Mouse (Mus musculus) lung, postnatal 14 days (tissue): ENCODE data around the gene Scd3.

Experiments used
- DNase-seq: peaks from one replicate; pipeline ENCODE4 v3.0.0; 2021

Scd3 gene

DNA sequence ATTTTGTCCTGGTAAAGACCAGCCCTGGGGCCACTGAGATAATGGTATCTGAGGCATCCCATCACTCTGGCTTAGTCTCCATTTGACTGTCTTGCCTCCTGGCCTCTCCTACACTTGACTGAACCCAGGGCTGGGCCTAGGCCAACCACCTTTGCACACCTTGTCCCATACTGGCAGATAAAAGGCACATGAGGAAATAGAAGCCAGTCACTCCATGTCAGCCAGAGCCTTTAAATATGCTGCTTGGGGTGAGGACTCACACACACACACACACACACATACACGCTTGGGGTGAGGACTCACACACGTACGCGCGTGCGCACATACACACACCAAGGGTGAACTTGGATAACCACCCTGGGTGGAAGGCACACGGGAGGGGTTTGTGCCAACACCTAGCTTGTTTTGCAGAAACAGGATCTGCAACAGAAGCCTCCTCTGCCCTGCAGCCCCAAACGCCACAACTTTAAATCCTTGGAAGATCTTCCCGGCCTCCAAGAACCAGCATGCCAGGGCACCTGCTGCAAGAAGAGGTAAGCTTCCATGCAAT is at the start of gene Scd3:
Gene Scd3 (plus strand): TSS at position 255 of the 550 bp plus-strand sequence.
- DNase-seq, result no peak

DNA sequence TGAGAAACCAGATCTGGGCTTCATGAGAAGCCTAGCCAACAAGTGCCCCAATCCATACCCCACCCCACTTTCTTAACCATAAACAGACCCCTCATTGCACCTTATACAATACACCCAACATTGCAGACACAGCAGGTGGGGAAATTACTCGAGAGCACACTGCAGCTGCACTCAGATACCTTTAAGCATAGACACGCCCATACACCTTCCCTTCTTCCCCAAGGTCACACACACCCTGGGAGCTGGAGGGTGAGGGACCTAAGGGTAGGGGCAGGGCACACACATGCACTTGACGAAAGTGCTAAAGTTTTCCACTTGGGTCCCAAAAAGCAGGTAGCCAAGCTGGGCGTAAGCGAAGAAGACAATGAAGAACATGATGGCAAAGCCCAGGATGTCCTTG is 49.3 kb upstream of the Scd3 start:
- DNase-seq, result no peak

DNA sequence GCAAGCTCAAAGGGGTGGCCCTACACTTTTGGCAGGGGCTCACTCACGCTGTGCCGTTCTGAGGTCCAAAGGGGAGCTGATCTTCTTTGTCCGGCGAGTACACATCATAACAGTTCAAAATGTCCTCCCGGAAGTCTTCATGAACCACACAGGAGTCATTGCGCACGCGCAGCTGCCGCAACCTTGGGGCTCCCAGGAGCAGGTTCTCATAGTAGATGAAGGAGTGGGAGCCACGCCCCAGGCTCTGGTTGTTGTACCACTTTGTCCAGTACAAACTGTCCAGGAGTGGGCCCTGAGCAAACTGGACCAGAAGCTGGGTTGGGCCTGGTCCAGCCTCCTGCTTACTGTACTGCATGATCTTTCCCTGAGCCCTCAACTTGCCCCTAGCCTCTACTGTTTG is 46.1 kb upstream of the Scd3 start:
- DNase-seq, result no peak

- no peak for DNase-seq
These were observed 43.7 kb upstream of the Scd3 start for GRCm38 (mm10) chr19:44159386-44159785.

GRCm38 (mm10) chr19:44161515-44161914 is 41.6 kb upstream of the Scd3 start:
- DNase-seq, result no peak

DNA sequence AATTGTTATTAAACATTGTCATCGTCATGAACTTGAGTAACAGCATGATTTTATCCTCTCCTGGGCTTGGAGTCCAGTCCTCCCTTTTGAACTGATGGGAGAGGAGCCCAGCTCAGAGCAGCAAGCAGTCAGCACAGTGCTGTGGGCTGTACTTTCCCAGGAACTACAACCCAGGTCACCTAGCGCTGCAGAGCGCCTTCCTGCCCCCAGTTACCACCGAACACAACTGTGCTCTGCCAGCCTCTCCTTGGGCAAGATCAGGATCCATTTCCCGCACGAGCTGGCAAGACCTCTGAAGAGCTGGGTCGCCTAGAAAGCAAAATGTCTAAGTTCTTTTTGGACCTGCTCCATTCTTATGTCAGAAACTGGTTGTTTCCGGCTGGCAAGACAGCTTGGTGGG is 28.2 kb upstream of the Scd3 start:
- DNase-seq, result no peak

GRCm38 (mm10) chr19:44176741-44177140 is 26.3 kb upstream of the Scd3 start:
- no peak for DNase-seq

DNA sequence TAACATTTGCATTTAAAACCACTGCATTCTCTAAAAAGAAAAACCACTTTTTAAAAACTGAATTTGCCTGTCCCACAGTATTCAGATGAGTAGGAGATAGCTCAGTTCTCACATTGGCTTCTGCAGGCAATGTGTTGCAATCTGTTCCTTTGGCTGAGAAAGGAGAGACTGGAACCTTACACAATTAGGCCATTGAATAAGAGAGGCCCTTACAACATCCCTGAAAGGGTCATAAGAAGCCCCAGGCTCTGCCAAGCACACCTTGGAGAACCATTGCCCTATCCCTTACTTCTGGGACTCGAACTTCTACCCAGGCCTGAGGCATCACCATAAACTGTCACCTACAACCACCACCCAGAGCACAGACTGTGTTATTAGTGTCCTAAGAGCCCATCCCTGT is 22.6 kb upstream of the Scd3 start:
- DNase-seq, result no peak

DNA sequence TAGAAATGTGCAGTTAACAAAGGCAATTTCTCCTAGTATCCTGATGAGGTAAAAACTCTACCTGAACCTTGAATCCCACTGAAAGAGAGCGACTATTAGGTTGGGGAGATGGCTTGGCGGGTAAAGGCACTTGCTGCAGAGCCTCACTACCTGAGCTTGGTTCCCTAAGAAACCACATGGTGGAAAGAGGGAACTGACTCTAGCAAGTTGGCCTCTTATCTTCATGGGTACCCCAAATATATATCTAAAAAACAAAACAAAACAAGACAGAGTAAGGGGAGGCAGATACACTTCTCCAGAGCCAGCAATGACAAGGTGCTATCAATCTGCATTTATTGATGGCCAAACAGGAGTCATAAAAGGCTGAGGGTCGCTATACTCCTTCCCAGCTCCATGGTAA is 19.1 kb upstream of the Scd3 start:
- DNase-seq, result no peak

DNA sequence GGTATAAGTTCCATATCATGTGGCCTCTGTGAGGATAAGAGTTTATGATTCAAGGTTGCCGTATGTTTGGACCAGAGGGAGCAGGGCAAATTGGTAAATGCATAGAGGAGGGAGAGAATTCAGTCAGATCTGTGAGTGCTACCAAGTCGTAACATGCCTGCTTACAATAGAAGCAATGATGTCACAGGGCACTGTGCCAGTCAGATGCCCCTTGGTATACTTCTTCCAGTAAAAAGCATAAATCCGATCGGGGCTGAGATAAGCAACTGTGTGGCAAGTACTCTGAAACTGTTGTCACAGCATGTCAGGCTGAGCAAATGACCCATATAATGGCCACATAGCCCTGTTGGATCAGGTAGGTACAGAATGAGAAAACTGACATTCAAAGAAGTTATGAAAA is 14.0 kb upstream of the Scd3 start:
- DNase-seq, result no peak

GRCm38 (mm10) chr19:44192342-44192741 is 10.7 kb upstream of the Scd3 start, which contains the start of gene Pkd2l1:
Gene Pkd2l1 (minus strand): TSS chr19:44192442.
- DNase-seq, result no peak

DNA sequence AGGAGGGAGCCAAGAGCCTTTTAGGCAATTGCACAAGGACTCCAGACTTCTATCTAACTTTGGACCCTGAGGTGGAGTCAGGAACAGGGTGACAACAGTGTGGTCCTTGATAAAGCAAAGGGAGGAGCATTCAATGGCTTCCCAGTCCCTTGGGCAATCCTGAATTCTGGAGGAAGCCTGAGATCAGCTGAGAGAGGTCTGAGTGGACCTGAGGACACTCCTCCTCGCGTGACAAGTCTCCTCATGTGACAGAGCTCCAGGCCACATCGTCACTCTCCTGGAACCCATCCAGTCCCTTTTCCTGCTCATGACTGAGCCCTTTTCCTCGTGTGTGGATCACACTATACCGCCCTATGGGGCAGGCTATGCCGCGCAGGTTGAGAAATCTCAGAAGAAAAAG is 9.2 kb upstream of the Scd3 start:
- DNase-seq, result peak; percentile 49

GRCm38 (mm10) chr19:44195138-44195537 is 7.9 kb upstream of the Scd3 start:
- peak; percentile 79 for DNase-seq

DNA sequence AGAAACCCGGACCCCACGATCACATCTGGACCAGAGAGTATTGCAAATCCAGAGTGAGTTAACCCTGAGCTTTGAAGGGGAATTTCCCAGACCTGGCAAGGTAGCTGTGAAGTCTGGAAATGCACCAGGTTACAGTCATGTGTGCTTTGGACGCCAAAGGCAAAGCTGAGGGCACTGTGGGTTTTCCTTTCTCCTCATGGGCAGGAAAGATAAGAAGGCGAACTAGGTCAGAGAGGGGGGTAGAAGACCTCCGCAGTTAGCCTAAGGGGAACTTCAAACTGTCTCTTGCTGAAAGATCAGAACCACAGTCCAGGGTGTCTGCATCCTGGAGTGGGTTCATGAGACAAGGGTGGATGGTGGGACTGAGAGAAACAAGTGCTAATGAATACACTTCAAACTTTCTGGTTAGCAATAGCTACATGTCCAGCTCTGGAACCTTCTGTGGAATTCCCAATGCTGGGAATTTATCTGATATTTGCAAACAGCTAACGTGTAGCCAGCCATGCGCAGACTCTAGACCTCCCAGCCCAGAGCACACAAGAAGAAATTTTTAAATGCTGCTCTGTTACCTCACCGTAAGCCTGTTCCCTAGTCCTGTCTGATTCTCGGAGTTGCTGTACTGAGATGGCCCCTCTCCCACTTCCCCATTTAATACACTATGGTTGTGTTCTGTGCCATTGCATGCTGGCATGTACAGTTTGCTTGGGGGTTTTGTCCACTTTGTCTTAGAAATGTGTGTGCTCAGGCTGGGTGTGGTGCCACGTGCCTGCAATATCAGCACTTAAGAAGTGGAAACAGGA is 5.8 kb upstream of the Scd3 start:
- no peak for DNase-seq

GRCm38 (mm10) chr19:44198494-44198893 is 4.6 kb upstream of the Scd3 start:
- no peak for DNase-seq

DNA sequence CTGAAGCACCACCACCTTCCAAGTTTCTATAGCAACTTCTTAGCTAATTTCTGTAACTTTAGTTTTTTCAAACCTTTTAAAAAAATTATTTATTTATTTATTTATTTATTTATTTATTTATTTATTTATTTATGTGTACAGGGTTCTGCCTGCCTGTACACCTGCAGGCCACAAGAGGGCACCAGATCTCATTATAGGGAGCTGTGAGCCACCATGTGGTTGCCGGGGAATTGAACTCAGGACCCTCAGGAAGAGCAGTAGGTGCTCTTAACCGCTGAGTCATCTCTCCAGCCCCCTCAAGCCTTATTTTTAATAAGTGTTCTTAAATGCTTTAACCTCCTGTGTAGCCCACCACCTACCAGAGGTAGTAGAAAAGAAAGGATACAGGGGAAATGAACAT is 4.1 kb upstream of the Scd3 start:
- DNase-seq, result peak; percentile 16

DNA sequence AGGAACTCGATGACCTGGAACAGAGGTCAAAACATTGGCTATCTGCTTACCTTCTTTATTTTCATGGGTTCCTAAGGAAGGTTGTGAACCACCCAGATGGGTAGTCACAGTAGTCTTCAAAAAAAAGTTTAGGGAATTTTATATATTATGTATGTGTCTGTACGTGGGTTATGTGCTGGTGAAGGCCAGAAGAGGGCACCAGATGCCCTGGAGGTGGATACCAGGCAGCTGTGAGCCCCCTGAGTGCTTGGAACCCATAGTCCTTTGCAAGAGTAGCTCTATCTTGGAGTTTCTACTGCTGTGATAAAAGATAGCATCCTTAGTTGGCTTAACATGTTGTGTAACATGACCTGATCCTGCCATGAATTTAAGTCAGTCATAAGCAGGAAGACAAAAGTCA is 4.0 kb downstream of the Scd3 start:
- DNase-seq, result no peak

GRCm38 (mm10) chr19:44215255-44215654 is 12.2 kb downstream of the Scd3 start:
- DNase-seq, result no peak

DNA sequence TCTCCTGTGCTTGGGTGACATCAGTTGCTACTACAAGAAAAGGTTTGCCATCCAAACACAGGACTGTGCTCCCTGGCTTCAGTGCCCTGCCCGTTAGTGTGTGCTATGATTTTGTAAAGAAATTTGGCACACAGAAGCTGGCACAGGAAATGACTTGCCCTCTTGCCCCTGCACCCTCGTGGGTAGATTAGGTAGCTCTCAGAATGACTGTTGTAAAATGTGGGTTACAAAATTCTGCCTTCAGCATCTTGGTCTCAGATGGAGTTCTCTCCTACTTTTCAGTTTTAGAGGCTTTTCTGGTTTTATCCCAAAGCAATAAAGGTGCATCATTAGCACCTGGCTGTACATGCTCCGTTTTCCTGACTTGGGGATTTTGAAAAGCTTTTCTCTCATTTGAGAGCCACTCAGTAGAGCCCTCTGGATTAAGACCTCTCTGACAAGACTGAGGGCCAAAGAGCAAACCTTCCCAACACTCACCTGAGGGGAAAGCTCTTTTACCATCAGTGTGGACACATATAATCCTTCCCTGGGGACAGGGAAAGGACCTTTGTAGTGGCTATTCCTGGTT is 15.0 kb downstream of the Scd3 start:
- no peak for DNase-seq

GRCm38 (mm10) chr19:44225728-44226127 is 22.7 kb downstream of the Scd3 start:
- no peak for DNase-seq

DNA sequence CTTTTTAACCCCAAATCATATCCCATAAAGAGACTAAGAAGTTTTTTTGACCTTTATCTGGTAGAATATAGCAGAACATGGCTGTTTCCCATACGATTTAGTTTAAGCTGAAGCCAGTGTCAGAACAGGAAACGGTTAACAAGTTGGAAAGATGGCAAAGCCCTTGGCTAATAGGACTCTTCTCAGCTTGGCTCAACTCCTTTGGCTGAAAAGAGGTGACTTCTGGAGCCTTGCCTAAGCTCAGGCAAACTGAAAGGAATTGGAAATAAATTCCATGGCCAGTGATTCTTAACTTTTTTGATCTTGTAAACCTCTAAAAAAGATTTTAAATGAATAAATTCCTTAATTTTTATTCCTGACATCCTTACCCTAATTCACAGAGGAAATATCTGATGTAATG is 26.7 kb downstream of the Scd3 start:
- no peak for DNase-seq

- no peak for DNase-seq
These were observed 27.1 kb downstream of the Scd3 start for GRCm38 (mm10) chr19:44230212-44230611.

- DNase-seq, result no peak
These were observed 28.6 kb downstream of the Scd3 start for GRCm38 (mm10) chr19:44231608-44232151.

DNA sequence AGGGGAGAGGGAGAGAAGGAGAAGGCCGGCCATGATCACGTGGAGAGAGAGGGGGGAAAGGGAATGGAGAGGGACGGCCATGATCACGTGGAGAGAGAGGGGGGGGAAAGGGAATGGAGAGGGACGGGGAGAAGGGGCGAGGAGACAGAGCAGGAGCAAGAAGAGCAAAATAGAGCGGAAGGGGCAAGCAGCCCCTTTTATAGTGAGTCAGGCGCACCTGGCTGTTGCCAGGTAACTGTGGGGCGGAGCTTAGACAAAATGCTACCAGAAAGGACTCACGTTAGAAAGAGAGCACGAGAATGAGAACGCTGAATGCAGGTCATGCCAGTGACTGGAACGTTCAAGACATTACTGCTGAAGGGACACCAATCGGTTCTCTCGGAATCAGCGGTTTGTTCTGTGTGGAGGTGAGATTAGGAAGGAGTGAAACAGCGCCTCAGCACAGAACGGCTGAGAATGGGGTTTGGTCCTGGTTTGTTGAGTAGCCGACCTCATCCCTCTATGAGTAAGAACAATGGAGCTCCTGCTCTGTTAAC is 34.5 kb downstream of the Scd3 start:
- DNase-seq, result no peak
